In genomic region chr13:73709491-73709890, GRCm38 (mm10) we compare ENCODE assay signal across 22 mouse cellular contexts. TPM values are rescaled to one million over a fixed set of nuclear protein-coding genes. Genes with fewer than 3 reads are reported as not detected.
DNase-seq lines count a peak whose midpoint lies in the region; ATAC-seq lines count a peak whose summit lies in the region.
"Had no signal": no experiment of that assay in that cellular context is flagged by ENCODE, and none has a peak within 500 bp of the region (broad histone marks: within the 10 kb centered on the region; RNA-seq: fewer than 3 reads in every experiment).

No protein-coding gene starts in this region.

- DNase-seq in kidney, adult 11 months, result peak; percentile 79
- DNase-seq in thymus, postnatal 0 days (ENCODE audit: low spot score), result peak; percentile 21
- DNase-seq in thymus, postnatal 25 days, result no peak
- peak; percentile 83 for DNase-seq in kidney, adult 9 months
- peak; percentile 45 for DNase-seq in thymus, postnatal 4 days
- no peak for DNase-seq in frontal cortex, postnatal 25 days (ENCODE audit: low spot score in 2 of 2)
- no peak for DNase-seq in cerebellum, adult 11 months
- DNase-seq: B cell, adult 2 months; cerebellum, postnatal 14 days; gastrocnemius, adult 2 months; heart, postnatal 36 days; liver, embryonic 13.5 days had no signal

- no peak overlapping the region for H3K27ac ChIP-seq in kidney, embryonic 14.5 days (ENCODE audit: low read depth, low read length)
- H3K27ac ChIP-seq: gastrocnemius, adult 2 months; heart, embryonic 13.5 days; limb, embryonic 12.5 days; liver, embryonic 13.5 days; neural tube, embryonic 12.5 days had no signal

- 51% methylated on average over 6 of the region's 6 CpGs for whole genome bisulfite sequencing in kidney, embryonic 14.5 days

- H3K9me3 ChIP-seq in kidney, embryonic 14.5 days (ENCODE audit: control insufficient read depth, low read length), result no peaks in the 10 kb centered on the region
- H3K9me3 ChIP-seq: heart, embryonic 13.5 days; limb, embryonic 12.5 days; liver, embryonic 13.5 days; megakaryocyte, embryonic 14.5 days; neural tube, embryonic 12.5 days had no signal

- H3K9ac ChIP-seq in kidney, embryonic 14.5 days (ENCODE audit: low read depth, low read length), result no peak overlapping the region
- H3K9ac ChIP-seq: heart, embryonic 13.5 days; limb, embryonic 12.5 days; liver, embryonic 13.5 days; neural tube, embryonic 12.5 days had no signal

- H3K4me2 ChIP-seq in kidney, embryonic 14.5 days (replicated peaks; ENCODE audit: low read depth, low read length), result no peak overlapping the region
- H3K4me2 ChIP-seq: heart, embryonic 13.5 days; limb, embryonic 12.5 days; liver, embryonic 13.5 days; neural tube, embryonic 12.5 days had no signal

- no peaks in the 10 kb centered on the region for H3K36me3 ChIP-seq in kidney, embryonic 14.5 days (ENCODE audit: control insufficient read depth, insufficient read depth, low read length)
- H3K36me3 ChIP-seq: heart, embryonic 13.5 days; limb, embryonic 12.5 days; liver, embryonic 13.5 days; neural tube, embryonic 12.5 days had no signal

- H3K27me3 ChIP-seq in kidney, embryonic 14.5 days (ENCODE audit: control insufficient read depth, insufficient read depth, low read length), result no peaks in the 10 kb centered on the region
- H3K27me3 ChIP-seq: limb, embryonic 12.5 days; liver, embryonic 13.5 days; neural tube, embryonic 12.5 days had no signal

- no peak overlapping the region for H3K4me3 ChIP-seq in kidney, embryonic 14.5 days (ENCODE audit: low read length)
- H3K4me3 ChIP-seq: erythroblast, embryonic 14.5 days; gastrocnemius, adult 2 months; heart, embryonic 13.5 days; limb, embryonic 12.5 days; liver, embryonic 13.5 days; megakaryocyte, embryonic 14.5 days; neural tube, embryonic 12.5 days had no signal

- no peaks in the 10 kb centered on the region for H3K4me1 ChIP-seq in kidney, embryonic 14.5 days (ENCODE audit: control insufficient read depth, insufficient read depth, low read length)
- H3K4me1 ChIP-seq: heart, embryonic 13.5 days; limb, embryonic 12.5 days; liver, embryonic 13.5 days; megakaryocyte, embryonic 14.5 days; neural tube, embryonic 12.5 days had no signal

- ATAC-seq in kidney, embryonic 14.5 days (ENCODE audit: low FRiP score, low TSS enrichment), result no peak
- ATAC-seq: forebrain, embryonic 16.5 days had no signal

RNA-seq across cellular contexts. Expression of gene Slc6a19, which starts 4.8 kb away (rescaled TPM):
- polyA plus RNA-seq in kidney, embryonic 14.5 days (2014; fragmentation: Nextera tagmentation; extraction: Ambion mirVana), result 0.53 and 0.92 TPM in 2 replicates
- polyA plus RNA-seq in thymus, postnatal 0 days (2015; fragmentation: Nextera tagmentation; extraction: Ambion mirVana), result 17.6 and 21.2 TPM in 2 replicates
- polyA plus RNA-seq: erythroblast, embryonic 14.5 days; heart, embryonic 13.5 days; limb, embryonic 12.5 days; lung, embryonic 16.5 days had no signal

RNA-seq across cellular contexts. Expression of gene Slc12a7, which starts 23.4 kb away (rescaled TPM):
- polyA plus RNA-seq in kidney, embryonic 14.5 days (2014; fragmentation: Nextera tagmentation; extraction: Ambion mirVana), result 12.9 and 28.7 TPM in 2 replicates
- polyA plus RNA-seq in thymus, postnatal 0 days (2015; fragmentation: Nextera tagmentation; extraction: Ambion mirVana), result 27.7 and 33.8 TPM in 2 replicates

RNA-seq across cellular contexts. Expression of gene Slc6a18, which starts 31.7 kb away (rescaled TPM):
- polyA plus RNA-seq in kidney, embryonic 14.5 days (2014; fragmentation: Nextera tagmentation; extraction: Ambion mirVana), result 2.5 and 5.2 TPM in 2 replicates
- 0.09 and 0.16 TPM in 2 replicates for polyA plus RNA-seq in thymus, postnatal 0 days (2015; fragmentation: Nextera tagmentation; extraction: Ambion mirVana)
- polyA plus RNA-seq: embryonic facial prominence, embryonic 11.5 days; erythroblast, embryonic 14.5 days; forebrain, embryonic 16.5 days; heart, embryonic 13.5 days; limb, embryonic 12.5 days; liver, embryonic 13.5 days; lung, embryonic 16.5 days; midbrain, postnatal 0 days; neural tube, embryonic 12.5 days had no signal

Comparison
In these comparisons a context has a peak if more than half of its experiments do, and no peak if none do; other contexts are left out.
1. DNase-seq: peak in kidney, adult 11 months (single experiment), thymus, postnatal 0 days (single experiment), kidney, adult 9 months (single experiment) and thymus, postnatal 4 days (single experiment); none in thymus, postnatal 25 days (single experiment), frontal cortex, postnatal 25 days (0 of 2) and cerebellum, adult 11 months (single experiment).